Mouse (Mus musculus) MEL (cell line): ENCODE measurements at regions not wholly inside any gene's neighbourhood (a gene's known extent, or its start where the extent isn't known, plus 50 kb on each side); places are given as distances from the start of the nearest gene placed in this dataset.

Experiments used
- CHD2 ChIP-seq: IDR thresholded peaks from 2 replicates; pipeline ENCODE4 v1.6.1; 2011; ENCODE audit warnings: low read length, improper control_type of control experiment
- CTCF ChIP-seq, 3 experiments: IDR thresholded peaks in 2 of 3; conservative IDR thresholded peaks in 1 of 3; 2 replicates each; pipeline ENCODE4 v1.5.1; 2011 to 2012; ENCODE audit warnings: low read length in 3 of 3, low read depth in 2 of 3, mild to moderate bottlenecking in 2 of 3, improper control_type of control experiment in 1 of 3, inconsistent platforms in 1 of 3, mixed read lengths in 1 of 3, moderate library complexity in 1 of 3; ENCODE audit not compliant: control insufficient read depth in 1 of 3, insufficient read depth in 1 of 3, poor library complexity in 1 of 3, severe bottlenecking in 1 of 3
- ELF1 ChIP-seq: IDR thresholded peaks from 2 replicates; pipeline ENCODE4 v1.6.1; 2014; ENCODE audit warnings: low read depth, mild to moderate bottlenecking, inconsistent platforms, low read length, improper control_type of control experiment, moderate library complexity
- KAT2A ChIP-seq: conservative IDR thresholded peaks from 2 replicates; pipeline ENCODE4 v1.6.1; 2012; ENCODE audit warnings: low read depth, low read length, improper control_type of control experiment, inconsistent platforms
- MAFK ChIP-seq: IDR thresholded peaks from 2 replicates; pipeline ENCODE4 v1.6.1; 2011; ENCODE audit warnings: low read depth, mild to moderate bottlenecking, low read length, improper control_type of control experiment, borderline replicate concordance
- POLR2A ChIP-seq, 2 experiments: IDR thresholded peaks; 2 replicates each; pipeline ENCODE4 v1.6.1; 2011 to 2012; ENCODE audit warnings: low read length in 2 of 2, mild to moderate bottlenecking in 2 of 2, control low read depth in 1 of 2, improper control_type of control experiment in 1 of 2, low read depth in 1 of 2, moderate library complexity in 1 of 2; ENCODE audit not compliant: control insufficient read depth in 1 of 2, insufficient read depth in 1 of 2, poor library complexity in 1 of 2
- POLR2AphosphoS2 ChIP-seq: IDR thresholded peaks from 2 replicates; pipeline ENCODE4 v1.6.1; 2011; ENCODE audit warnings: low read length, improper control_type of control experiment
- SMC3 ChIP-seq: IDR thresholded peaks from 2 replicates; pipeline ENCODE4 v1.6.1; 2011; ENCODE audit warnings: low read depth, low read length, improper control_type of control experiment
- ZMIZ1 ChIP-seq: IDR thresholded peaks from 2 replicates; pipeline ENCODE4 v1.6.1; 2012; ENCODE audit warnings: low read depth, mild to moderate bottlenecking, inconsistent platforms, low read length, improper control_type of control experiment, moderate library complexity
- ZNF384 ChIP-seq: IDR thresholded peaks from 2 replicates; pipeline ENCODE4 v1.6.1; 2012; ENCODE audit warnings: low read depth, mild to moderate bottlenecking, inconsistent platforms, low read length, improper control_type of control experiment

GRCm38 (mm10) chr4:55781329-55781847 is 249.1 kb upstream of the Klf4 start:
- TF ChIP-seq CHD2 (no peak), ZMIZ1 (no peak), POLR2A (IDR thresholded peaks at IDR 0.05; ENCODE audit: control insufficient read depth in 1 of 2, insufficient read depth in 1 of 2, low read depth in 1 of 2, low read length in 2 of 2, poor library complexity in 1 of 2) (no peak), CTCF (IDR thresholded peaks at IDR 0.05 in 2 of 3, conservative IDR thresholded peaks at IDR 0.05 in 1 of 3; ENCODE audit: control insufficient read depth in 1 of 3, insufficient read depth in 1 of 3, low read depth in 2 of 3, low read length in 3 of 3, poor library complexity in 1 of 3, severe bottlenecking in 1 of 3) (no peak), ELF1 (no peak), POLR2AphosphoS2 (no peak), ZNF384 (no peak), SMC3 (no peak), MAFK (no peak), KAT2A (no peak)
